Mouse (Mus musculus): Measurements from ENCODE around the gene Nlrp10. TPM values are rescaled to one million over a fixed set of nuclear protein-coding genes. Genes with fewer than 3 reads are reported as not detected.

The Nlrp10 gene
- polyA plus RNA-seq (2012) = not detected in 2 replicates

DNA sequence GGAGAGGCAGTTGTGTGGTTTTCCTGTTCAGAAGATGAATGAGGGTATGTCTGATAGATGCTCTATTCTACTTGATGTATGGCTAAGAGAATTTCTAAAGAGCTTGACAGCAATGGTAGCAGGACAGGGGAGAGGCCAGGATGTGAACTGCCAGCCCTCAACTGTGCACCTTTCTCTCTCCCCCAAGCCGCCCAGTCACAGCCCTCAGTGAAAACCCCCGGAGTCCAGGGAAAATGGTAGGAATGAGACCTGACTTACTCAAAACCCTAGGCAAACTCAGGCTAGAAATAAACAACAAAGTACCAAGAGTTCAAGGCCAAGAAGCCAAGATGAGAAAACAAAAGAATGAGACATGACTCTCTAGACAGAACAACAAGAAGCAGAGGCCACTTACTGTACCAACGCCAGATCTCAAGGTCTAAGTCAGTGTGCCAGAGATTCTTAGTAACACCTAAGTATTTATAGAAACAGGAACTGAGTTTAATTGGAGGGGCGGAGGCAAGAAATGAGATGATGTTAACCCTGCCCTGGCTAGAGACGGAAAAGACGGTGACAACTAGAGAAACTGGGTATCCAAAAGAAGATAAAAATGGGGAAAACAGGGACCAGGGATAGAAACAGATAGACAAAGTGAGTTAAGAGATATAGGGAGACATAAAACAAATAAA, at the start of gene Nlrp10:
TSS of gene Nlrp10 (minus strand) at position 453 of the 668 bp plus-strand sequence.
- H3K9me3 ChIP-seq (ENCODE audit: control insufficient read depth, low read length) = no peaks in the 10 kb centered on the region; the same call in 1 of the 2 replicates
- peaks cover 6% of the 10 kb centered on the region for H3K4me1 ChIP-seq (ENCODE audit: control insufficient read depth)
- no peaks in the 10 kb centered on the region for H3K36me3 ChIP-seq (ENCODE audit: control insufficient read depth)
- TF ChIP-seq TAL1 (IDR thresholded peaks at IDR 0.05; ENCODE audit: low read length) = no peak
- no peak for TF ChIP-seq GATA1 (IDR thresholded peaks at IDR 0.05; ENCODE audit: low read length)
- no peak within 1 kb of the TSS for H3K4me3 ChIP-seq (replicated peaks)
- H3K27me3 ChIP-seq (ENCODE audit: control insufficient read depth) = peaks cover 5% of the 10 kb centered on the region; the same call in 1 of the 2 replicates

GRCm38 (mm10) chr7:108972273-108972672, 42.3 kb upstream of the Nlrp10 start:
- Histone ChIP-seq H3K4me3 (replicated peaks) (no peak overlapping the region), H3K27me3 (ENCODE audit: control insufficient read depth) (no peaks in the 10 kb centered on the region), H3K9me3 (ENCODE audit: control insufficient read depth, low read length) (no peaks in the 10 kb centered on the region), H3K36me3 (ENCODE audit: control insufficient read depth) (no peaks in the 10 kb centered on the region), H3K4me1 (ENCODE audit: control insufficient read depth) (no peaks in the 10 kb centered on the region)
- TF ChIP-seq TAL1 (IDR thresholded peaks at IDR 0.05; ENCODE audit: low read length) (no peak), GATA1 (IDR thresholded peaks at IDR 0.05; ENCODE audit: low read length) (no peak)

DNA sequence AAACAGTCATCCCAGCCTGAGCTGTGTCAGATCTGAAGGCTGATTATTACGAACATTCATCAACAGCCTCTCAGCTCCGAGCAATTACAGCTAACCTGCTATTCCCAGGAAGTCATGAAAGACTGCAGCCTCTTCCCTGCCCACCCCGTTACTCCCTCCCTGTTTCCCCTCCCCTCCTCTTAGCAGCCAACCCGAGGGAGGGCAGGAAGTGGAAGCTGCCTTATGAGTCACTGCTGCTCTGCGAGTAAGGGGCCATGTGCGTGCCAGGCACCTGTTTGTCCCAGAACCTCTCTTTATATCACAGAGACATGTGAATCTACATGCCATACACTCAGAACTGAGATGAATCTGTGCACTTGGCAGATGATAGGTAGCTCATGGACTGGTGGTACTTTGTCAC, 38.2 kb upstream of the Nlrp10 start:
- H3K4me1 ChIP-seq (ENCODE audit: control insufficient read depth) = no peaks in the 10 kb centered on the region
- H3K9me3 ChIP-seq (ENCODE audit: control insufficient read depth, low read length) = no peaks in the 10 kb centered on the region
- H3K27me3 ChIP-seq (ENCODE audit: control insufficient read depth) = no peaks in the 10 kb centered on the region
- H3K4me3 ChIP-seq (replicated peaks) = no peak overlapping the region
- no peak for TF ChIP-seq TAL1 (IDR thresholded peaks at IDR 0.05; ENCODE audit: low read length)
- no peak for TF ChIP-seq GATA1 (IDR thresholded peaks at IDR 0.05; ENCODE audit: low read length)
- no peaks in the 10 kb centered on the region for H3K36me3 ChIP-seq (ENCODE audit: control insufficient read depth)

- H3K4me3 ChIP-seq (replicated peaks) = no peak overlapping the region
- no peaks in the 10 kb centered on the region for H3K36me3 ChIP-seq (ENCODE audit: control insufficient read depth)
- H3K9me3 ChIP-seq (ENCODE audit: control insufficient read depth, low read length) = no peaks in the 10 kb centered on the region
- H3K4me1 ChIP-seq (ENCODE audit: control insufficient read depth) = no peaks in the 10 kb centered on the region
- TF ChIP-seq GATA1 (IDR thresholded peaks at IDR 0.05; ENCODE audit: low read length) = no peak
- no peaks in the 10 kb centered on the region; the same call in 1 of the 2 replicates for H3K27me3 ChIP-seq (ENCODE audit: control insufficient read depth)
Observed at GRCm38 (mm10) chr7:108966742-108967362, 36.9 kb upstream of the Nlrp10 start.

- Histone ChIP-seq H3K9me3 (ENCODE audit: control insufficient read depth, low read length) (no peaks in the 10 kb centered on the region), H3K4me1 (ENCODE audit: control insufficient read depth) (no peaks in the 10 kb centered on the region), H3K4me3 (replicated peaks) (no peak overlapping the region), H3K36me3 (ENCODE audit: control insufficient read depth) (no peaks in the 10 kb centered on the region), H3K27me3 (ENCODE audit: control insufficient read depth) (no peaks in the 10 kb centered on the region; the same call in 1 of the 2 replicates)
- no peak for TF ChIP-seq GATA1 (IDR thresholded peaks at IDR 0.05; ENCODE audit: low read length)
- no peak for TF ChIP-seq TAL1 (IDR thresholded peaks at IDR 0.05; ENCODE audit: low read length)
Observed at GRCm38 (mm10) chr7:108965968-108966367, 36.0 kb upstream of the Nlrp10 start.

- no peak overlapping the region for H3K4me3 ChIP-seq (replicated peaks)
- H3K36me3 ChIP-seq (ENCODE audit: control insufficient read depth) = no peaks in the 10 kb centered on the region
- H3K27me3 ChIP-seq (ENCODE audit: control insufficient read depth) = peaks cover 10% of the 10 kb centered on the region
- no peak for TF ChIP-seq GATA1 (IDR thresholded peaks at IDR 0.05; ENCODE audit: low read length)
- TF ChIP-seq TAL1 (IDR thresholded peaks at IDR 0.05; ENCODE audit: low read length) = no peak
- H3K9me3 ChIP-seq (ENCODE audit: control insufficient read depth, low read length) = no peaks in the 10 kb centered on the region
- H3K4me1 ChIP-seq (ENCODE audit: control insufficient read depth) = no peaks in the 10 kb centered on the region
Observed at GRCm38 (mm10) chr7:108957734-108958133, 27.8 kb upstream of the Nlrp10 start.

GRCm38 (mm10) chr7:108954185-108954584, 24.2 kb upstream of the Nlrp10 start:
- no peaks in the 10 kb centered on the region for H3K36me3 ChIP-seq (ENCODE audit: control insufficient read depth)
- peaks cover 45% of the 10 kb centered on the region for H3K27me3 ChIP-seq (ENCODE audit: control insufficient read depth)
- no peaks in the 10 kb centered on the region; the same call in 1 of the 2 replicates for H3K4me1 ChIP-seq (ENCODE audit: control insufficient read depth)
- TF ChIP-seq TAL1 (IDR thresholded peaks at IDR 0.05; ENCODE audit: low read length) (no peak), GATA1 (IDR thresholded peaks at IDR 0.05; ENCODE audit: low read length) (no peak)
- peaks cover 3% of the 10 kb centered on the region; the same call in 1 of the 2 replicates for H3K9me3 ChIP-seq (ENCODE audit: control insufficient read depth, low read length)
- H3K4me3 ChIP-seq (replicated peaks) = no peak overlapping the region

GRCm38 (mm10) chr7:108952801-108953200, 22.8 kb upstream of the Nlrp10 start:
- no peaks in the 10 kb centered on the region for H3K36me3 ChIP-seq (ENCODE audit: control insufficient read depth)
- TF ChIP-seq GATA1 (IDR thresholded peaks at IDR 0.05; ENCODE audit: low read length) (no peak), TAL1 (IDR thresholded peaks at IDR 0.05; ENCODE audit: low read length) (no peak)
- H3K9me3 ChIP-seq (ENCODE audit: control insufficient read depth, low read length) = peaks cover 3% of the 10 kb centered on the region; the same call in 1 of the 2 replicates
- no peak overlapping the region for H3K4me3 ChIP-seq (replicated peaks)
- no peaks in the 10 kb centered on the region; the same call in 1 of the 2 replicates for H3K4me1 ChIP-seq (ENCODE audit: control insufficient read depth)
- H3K27me3 ChIP-seq (ENCODE audit: control insufficient read depth) = peaks cover 50% of the 10 kb centered on the region

DNA sequence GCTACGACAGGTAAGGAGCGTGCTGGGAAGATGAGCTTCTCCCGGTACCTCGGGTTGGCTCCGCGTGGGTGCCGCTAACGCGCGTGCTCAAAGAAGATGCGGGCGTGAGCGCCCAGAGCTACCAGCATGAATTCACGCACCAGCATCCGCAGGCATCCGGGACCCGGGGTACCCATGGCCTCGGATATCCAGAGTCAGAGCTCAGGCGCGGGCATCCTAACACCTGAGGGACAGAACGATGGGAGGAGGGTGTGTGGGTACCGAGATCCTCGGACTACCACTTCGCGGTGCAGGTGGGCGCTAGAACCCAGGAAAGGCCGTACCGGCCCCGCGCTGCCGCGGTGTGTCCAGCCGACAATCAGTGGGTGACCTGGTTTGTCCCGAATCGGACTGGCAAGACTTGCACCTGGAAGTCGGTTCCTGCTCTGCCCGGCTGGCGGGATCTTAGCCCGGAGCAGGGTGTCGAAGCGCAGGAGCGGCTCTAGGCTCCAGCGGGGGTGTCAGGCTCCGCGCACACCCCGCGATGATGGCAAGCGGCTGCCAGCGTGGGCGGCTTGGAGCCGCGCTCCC, 20.9 kb upstream of the Nlrp10 start:
- TF ChIP-seq GATA1 (IDR thresholded peaks at IDR 0.05; ENCODE audit: low read length) = no peak
- TF ChIP-seq TAL1 (IDR thresholded peaks at IDR 0.05; ENCODE audit: low read length) = no peak
- Histone ChIP-seq H3K27me3 (ENCODE audit: control insufficient read depth) (peaks cover 50% of the 10 kb centered on the region), H3K4me3 (replicated peaks) (no peak overlapping the region), H3K36me3 (ENCODE audit: control insufficient read depth) (peaks cover 1% of the 10 kb centered on the region; the same call in 1 of the 2 replicates), H3K4me1 (ENCODE audit: control insufficient read depth) (no peaks in the 10 kb centered on the region; the same call in 1 of the 2 replicates), H3K9me3 (ENCODE audit: control insufficient read depth, low read length) (peaks cover 3% of the 10 kb centered on the region; the same call in 1 of the 2 replicates)

Measured in erythroblast, embryonic 14.5 days (primary cell).